Mouse (Mus musculus): ENCODE measurements at regions not wholly inside any gene's neighbourhood (a gene's known extent, or its start where the extent isn't known, plus 50 kb on each side); places are given as distances from the start of the nearest gene placed in this dataset.

DNA sequence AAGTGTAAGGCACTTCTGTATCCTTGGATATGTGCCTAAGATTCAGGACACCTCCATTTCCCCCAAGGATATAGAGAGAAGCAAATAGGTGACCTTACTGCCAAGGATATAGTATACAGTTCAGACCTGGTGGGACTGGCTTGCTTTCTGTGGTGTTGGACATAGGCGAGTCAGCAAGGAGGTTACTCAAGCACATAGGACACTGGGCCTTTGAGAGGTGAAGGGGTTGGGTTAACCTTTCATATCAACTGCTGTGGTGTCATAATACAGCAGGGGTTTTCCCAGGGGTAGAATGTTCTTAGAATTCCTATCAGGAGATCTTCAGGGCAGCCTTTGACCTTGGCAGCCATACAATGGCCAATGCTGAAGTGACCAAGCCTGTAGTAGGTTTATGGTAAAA, 71.5 kb upstream of the Tnfaip3 start:
- TF ChIP-seq CTCF (IDR thresholded peaks at IDR 0.05; ENCODE audit: insufficient read depth, low read depth, low read length), result no peak
- TF ChIP-seq POLR2A (IDR thresholded peaks at IDR 0.05; ENCODE audit: insufficient read depth, low read depth, low read length), result no peak
- peaks cover 4% of the 10 kb centered on the region for H3K4me1 ChIP-seq (ENCODE audit: control insufficient read depth, insufficient read depth, low read length)
- no peak overlapping the region for H3K27ac ChIP-seq (ENCODE audit: insufficient read depth, low read depth, low read length)
- no peak overlapping the region for H3K4me3 ChIP-seq (ENCODE audit: insufficient read depth, low read depth, low read length)
- 96% methylated on average over 1 of the region's 1 CpGs for WGBS

DNA sequence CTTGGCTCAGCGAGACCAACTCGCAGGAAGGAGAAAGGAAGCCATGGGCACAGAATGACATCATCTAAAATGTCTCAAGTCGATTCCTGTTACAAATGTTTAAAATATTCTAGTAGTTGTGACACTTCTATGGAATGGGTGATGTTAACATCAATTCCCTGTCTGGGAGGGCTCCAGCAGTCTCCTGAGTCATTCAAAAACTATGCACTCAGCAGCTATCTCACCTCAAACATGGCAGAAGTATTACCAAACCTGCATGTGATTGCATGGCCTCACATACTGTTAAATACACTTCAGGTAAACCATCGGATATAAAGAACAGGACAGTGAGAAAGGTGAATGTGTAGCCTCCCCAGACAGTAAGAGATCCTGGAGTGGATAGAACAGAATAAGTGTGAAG, 66.7 kb upstream of the Tnfaip3 start:
- TF ChIP-seq POLR2A (IDR thresholded peaks at IDR 0.05; ENCODE audit: insufficient read depth, low read depth, low read length), result no peak
- WGBS, result 85% methylated on average over 4 of the region's 4 CpGs
- no peak overlapping the region for H3K4me3 ChIP-seq (ENCODE audit: insufficient read depth, low read depth, low read length)

DNA sequence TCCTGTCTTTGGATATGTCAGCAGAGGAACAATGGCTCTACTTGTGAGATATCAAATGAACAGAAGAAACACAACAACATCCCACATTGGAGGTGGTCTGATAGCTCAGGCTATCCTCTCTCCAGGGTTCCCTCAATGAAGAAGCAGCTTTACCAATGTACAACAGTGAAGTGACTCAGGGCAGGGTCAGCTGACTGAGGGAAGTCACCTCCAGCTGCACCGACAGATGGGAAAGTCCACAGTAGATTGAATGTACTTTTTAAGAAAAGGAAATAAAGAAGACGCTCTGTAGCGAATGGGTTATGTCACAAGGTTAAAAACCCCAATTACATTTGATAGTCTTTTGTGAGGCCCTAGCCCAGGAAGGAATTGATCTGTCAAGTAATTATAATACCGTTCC, 62.6 kb upstream of the Tnfaip3 start:
- Histone ChIP-seq H3K27ac (ENCODE audit: insufficient read depth, low read depth, low read length) (no peak overlapping the region), H3K4me3 (ENCODE audit: insufficient read depth, low read depth, low read length) (no peak overlapping the region), H3K4me1 (ENCODE audit: control insufficient read depth, insufficient read depth, low read length) (no peaks in the 10 kb centered on the region)
- 84% methylated on average over 4 of the region's 4 CpGs for WGBS
- TF ChIP-seq CTCF (IDR thresholded peaks at IDR 0.05; ENCODE audit: insufficient read depth, low read depth, low read length), result no peak
- TF ChIP-seq POLR2A (IDR thresholded peaks at IDR 0.05; ENCODE audit: insufficient read depth, low read depth, low read length), result no peak

More for the DNA sequence above, 66.7 kb upstream of the Tnfaip3 start:
- no peak overlapping the region for H3K27ac ChIP-seq (ENCODE audit: insufficient read depth, low read depth, low read length)
- no peaks in the 10 kb centered on the region for H3K4me1 ChIP-seq (ENCODE audit: control insufficient read depth, insufficient read depth, low read length)

DNA sequence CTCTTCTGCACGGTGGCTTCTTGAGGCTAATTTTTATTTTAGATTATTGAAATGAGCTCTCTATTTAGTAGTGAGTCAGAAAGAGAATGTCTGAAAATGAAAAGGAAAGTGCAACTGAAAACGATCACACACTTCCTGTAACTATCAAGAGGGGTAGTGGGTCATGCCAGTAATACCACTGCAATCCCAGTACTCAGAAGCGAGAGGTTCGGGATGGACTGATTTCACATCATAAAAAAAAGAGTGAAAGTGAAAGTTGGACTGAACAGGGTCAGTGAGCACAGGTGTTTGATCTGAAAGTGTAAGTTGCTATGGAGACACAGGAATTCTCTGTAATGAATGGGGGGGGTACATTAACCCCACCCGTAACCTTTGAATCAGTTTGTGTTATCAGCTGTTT, 52.9 kb upstream of the Tnfaip3 start:
- H3K4me1 ChIP-seq (ENCODE audit: control insufficient read depth, insufficient read depth, low read length), result no peaks in the 10 kb centered on the region

DNA sequence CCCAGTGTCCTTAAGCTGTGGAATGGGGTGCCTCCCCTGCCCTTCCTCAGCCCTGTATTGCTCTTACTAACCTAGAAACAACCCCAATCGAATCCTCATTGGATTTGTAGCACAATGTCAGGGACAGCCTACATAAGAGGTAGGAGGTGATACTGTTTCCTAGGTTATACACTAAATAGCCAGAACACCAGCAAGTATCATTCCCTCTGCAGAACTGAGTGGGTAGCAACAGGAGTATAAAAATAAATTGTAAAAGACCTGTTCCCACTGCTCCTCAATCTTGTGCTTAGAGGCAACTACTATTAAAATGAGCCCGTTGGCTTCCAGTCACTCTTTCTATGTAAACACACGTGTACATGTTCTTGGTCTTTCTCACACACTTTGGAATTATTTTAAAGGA, 52.2 kb upstream of the Tnfaip3 start:
- WGBS, result 53% methylated on average over 3 of the region's 3 CpGs
- Histone ChIP-seq H3K4me3 (ENCODE audit: insufficient read depth, low read depth, low read length) (no peak overlapping the region), H3K4me1 (ENCODE audit: control insufficient read depth, insufficient read depth, low read length) (no peaks in the 10 kb centered on the region), H3K27ac (ENCODE audit: insufficient read depth, low read depth, low read length) (no peak overlapping the region)
- TF ChIP-seq POLR2A (IDR thresholded peaks at IDR 0.05; ENCODE audit: insufficient read depth, low read depth, low read length) (no peak), CTCF (IDR thresholded peaks at IDR 0.05; ENCODE audit: insufficient read depth, low read depth, low read length) (no peak)

More for the DNA sequence above, 52.9 kb upstream of the Tnfaip3 start:
- TF ChIP-seq CTCF (IDR thresholded peaks at IDR 0.05; ENCODE audit: insufficient read depth, low read depth, low read length) (no peak), POLR2A (IDR thresholded peaks at IDR 0.05; ENCODE audit: insufficient read depth, low read depth, low read length) (no peak)
- 83% methylated on average over 5 of the region's 5 CpGs for WGBS
- Histone ChIP-seq H3K27ac (ENCODE audit: insufficient read depth, low read depth, low read length) (no peak overlapping the region), H3K4me3 (ENCODE audit: insufficient read depth, low read depth, low read length) (no peak overlapping the region)

DNA sequence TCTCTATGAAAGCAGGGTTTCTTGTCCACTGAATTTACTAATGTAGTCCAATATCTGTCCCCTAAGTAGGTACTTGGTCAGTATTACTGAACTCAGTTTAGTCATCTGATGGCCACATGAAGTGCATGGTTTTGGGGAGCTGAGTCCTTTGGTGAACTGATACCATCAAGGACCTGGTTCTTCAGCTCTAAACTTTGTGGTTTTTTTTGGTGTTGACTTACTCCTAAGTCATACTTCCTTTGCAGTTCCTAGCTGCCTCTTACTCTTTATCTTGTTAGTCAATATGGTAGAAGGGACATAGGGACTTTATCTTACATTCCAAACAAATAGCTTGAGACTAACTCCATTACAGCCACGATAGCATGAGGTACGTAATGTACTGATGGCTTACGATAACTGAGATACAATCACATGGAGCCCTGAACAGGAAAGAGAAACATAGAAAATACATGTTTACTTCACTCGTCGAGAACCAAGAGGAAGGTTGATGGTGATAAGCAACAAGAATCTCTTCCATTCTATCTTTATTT, 51.4 kb upstream of the Tnfaip3 start:
- Histone ChIP-seq H3K4me3 (ENCODE audit: insufficient read depth, low read depth, low read length) (no peak overlapping the region), H3K27ac (ENCODE audit: insufficient read depth, low read depth, low read length) (no peak overlapping the region), H3K4me1 (ENCODE audit: control insufficient read depth, insufficient read depth, low read length) (peaks cover 2% of the 10 kb centered on the region; the same call in 1 of the 2 replicates)
- TF ChIP-seq POLR2A (IDR thresholded peaks at IDR 0.05; ENCODE audit: insufficient read depth, low read depth, low read length) (no peak), CTCF (IDR thresholded peaks at IDR 0.05; ENCODE audit: insufficient read depth, low read depth, low read length) (no peak)
- WGBS, result 95% methylated on average over 5 of the region's 5 CpGs

Measured in olfactory bulb, adult 2 months (tissue).